Mouse (Mus musculus): ENCODE measurements at regions not wholly inside any gene's neighbourhood (a gene's known extent, or its start where the extent isn't known, plus 50 kb on each side); places are given as distances from the start of the nearest gene placed in this dataset.

- H3K36me3 ChIP-seq, result no peaks in the 10 kb centered on the region
- H3K27ac ChIP-seq, result no peak overlapping the region
- ATAC-seq (replicated peaks; ENCODE audit: insufficient number of reproducible peaks, insufficient read depth, low FRiP score, low read depth), result no peak
- WGBS, result 16% methylated on average over 9 of the region's 9 CpGs
- peaks cover 22% of the 10 kb centered on the region; the same call in 1 of the 2 replicates for H3K27me3 ChIP-seq
- H3K4me2 ChIP-seq, result no peak overlapping the region
- no peaks in the 10 kb centered on the region for H3K9me3 ChIP-seq (replicated peaks)
- H3K4me3 ChIP-seq, result no peak overlapping the region
- H3K9ac ChIP-seq, result no peak overlapping the region
- peaks cover 1% of the 10 kb centered on the region; the same call in 1 of the 2 replicates for H3K4me1 ChIP-seq (replicated peaks)
Observed at GRCm38 (mm10) chr11:94866176-94866967, 69.7 kb upstream of the Col1a1 start.

GRCm38 (mm10) chr11:94850129-94850528 lies 67.6 kb upstream of the Tmem92 start:
- H3K27me3 ChIP-seq, result no peaks in the 10 kb centered on the region
- H3K4me2 ChIP-seq, result no peak overlapping the region
- no peak for ATAC-seq (replicated peaks; ENCODE audit: insufficient number of reproducible peaks, insufficient read depth, low FRiP score, low read depth)
- H3K9me3 ChIP-seq (replicated peaks), result no peaks in the 10 kb centered on the region
- no peaks in the 10 kb centered on the region for H3K4me1 ChIP-seq (replicated peaks)
- 91% methylated on average over 3 of the region's 3 CpGs for WGBS
- H3K27ac ChIP-seq, result no peak overlapping the region
- H3K4me3 ChIP-seq, result no peak overlapping the region
- H3K9ac ChIP-seq, result no peak overlapping the region
- no peaks in the 10 kb centered on the region for H3K36me3 ChIP-seq

- Histone ChIP-seq H3K4me1 (replicated peaks) (no peaks in the 10 kb centered on the region), H3K27me3 (0 out of 2 replicates have a peak, but pooled peaks cover 3% of the 10 kb centered on the region), H3K9ac (no peak overlapping the region), H3K9me3 (replicated peaks) (no peaks in the 10 kb centered on the region), H3K4me2 (no peak overlapping the region), H3K36me3 (no peaks in the 10 kb centered on the region), H3K27ac (no peak overlapping the region), H3K4me3 (no peak overlapping the region)
- no peak for ATAC-seq (replicated peaks; ENCODE audit: insufficient number of reproducible peaks, insufficient read depth, low FRiP score, low read depth)
Observed at GRCm38 (mm10) chr11:94839133-94839532, 56.6 kb upstream of the Tmem92 start.

- no peaks in the 10 kb centered on the region for H3K36me3 ChIP-seq
- no peaks in the 10 kb centered on the region for H3K9me3 ChIP-seq (replicated peaks)
- no peaks in the 10 kb centered on the region for H3K4me1 ChIP-seq (replicated peaks)
- H3K4me3 ChIP-seq, result no peak overlapping the region
- no peak overlapping the region for H3K27ac ChIP-seq
- WGBS, result 51% methylated on average over 3 of the region's 3 CpGs
- H3K4me2 ChIP-seq, result no peak overlapping the region
- 0 out of 2 replicates have a peak, but pooled peaks cover 4% of the 10 kb centered on the region for H3K27me3 ChIP-seq
- H3K9ac ChIP-seq, result no peak overlapping the region
- ATAC-seq (replicated peaks; ENCODE audit: insufficient number of reproducible peaks, insufficient read depth, low FRiP score, low read depth), result no peak
Observed at GRCm38 (mm10) chr11:94838140-94838539, 55.6 kb upstream of the Tmem92 start.

GRCm38 (mm10) chr11:94836347-94836746 lies 53.8 kb upstream of the Tmem92 start:
- no peaks in the 10 kb centered on the region for H3K36me3 ChIP-seq
- H3K4me3 ChIP-seq, result no peak overlapping the region
- peaks cover 9% of the 10 kb centered on the region; the same call in 1 of the 2 replicates for H3K27me3 ChIP-seq
- H3K9ac ChIP-seq, result no peak overlapping the region
- H3K27ac ChIP-seq, result no peak overlapping the region
- no peaks in the 10 kb centered on the region for H3K4me1 ChIP-seq (replicated peaks)
- ATAC-seq (replicated peaks; ENCODE audit: insufficient number of reproducible peaks, insufficient read depth, low FRiP score, low read depth), result no peak
- no peak overlapping the region for H3K4me2 ChIP-seq
- no peaks in the 10 kb centered on the region for H3K9me3 ChIP-seq (replicated peaks)

- Histone ChIP-seq H3K36me3 (no peaks in the 10 kb centered on the region), H3K27ac (no peak overlapping the region), H3K4me3 (no peak overlapping the region), H3K4me2 (no peak overlapping the region), H3K4me1 (replicated peaks) (no peaks in the 10 kb centered on the region), H3K9me3 (replicated peaks) (no peaks in the 10 kb centered on the region), H3K9ac (no peak overlapping the region), H3K27me3 (peaks cover 19% of the 10 kb centered on the region)
- WGBS, result 28% methylated on average over 13 of the region's 13 CpGs
- ATAC-seq (replicated peaks; ENCODE audit: insufficient number of reproducible peaks, insufficient read depth, low FRiP score, low read depth), result no peak
Observed at GRCm38 (mm10) chr11:94832246-94832985, 49.9 kb upstream of the Tmem92 start.
